Mouse (Mus musculus): Measurements from ENCODE around the gene Ppfia1. TPM values are rescaled to one million over a fixed set of nuclear protein-coding genes. Genes with fewer than 3 reads are reported as not detected.
A peak's percentile ranks its signal among the peaks of the same experiment; 100 is the strongest.

Ppfia1 gene
- total RNA-seq, 2 experiments from 2014 or later: 37.8 to 39.6 TPM

- no peak for DNase-seq
Observed at GRCm38 (mm10) chr7:144550811-144551210, 2.7 kb downstream of the Ppfia1 start.

DNA sequence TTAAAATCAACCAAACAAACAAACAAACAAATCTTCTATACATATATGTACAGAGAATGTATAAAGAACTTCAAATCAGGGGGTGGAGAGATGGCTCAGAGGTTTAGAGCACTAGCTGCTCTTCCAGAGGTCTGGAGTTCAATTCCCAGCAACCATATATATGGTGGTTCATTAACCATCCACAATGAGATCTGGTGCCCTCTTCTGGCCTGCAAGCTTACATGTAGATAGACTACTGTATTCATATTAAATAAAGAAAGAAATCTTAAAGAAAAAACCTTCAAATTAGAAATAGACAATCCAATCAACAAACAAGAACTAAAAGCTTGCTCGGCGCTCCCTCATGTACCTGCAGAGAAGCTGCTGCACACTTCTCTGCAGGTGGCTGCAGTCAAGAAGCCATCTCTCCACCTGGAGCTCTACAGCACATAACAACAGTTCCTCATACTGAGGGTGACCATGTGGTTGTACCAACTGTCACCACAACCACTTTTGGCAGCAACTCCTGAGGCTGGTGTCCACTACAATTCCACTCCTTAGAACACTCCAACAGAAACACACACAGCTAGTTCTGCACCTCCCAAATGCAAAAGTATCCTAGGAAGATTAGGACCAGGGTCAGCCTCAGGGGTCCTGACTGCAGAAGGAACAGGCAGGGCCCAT, 3.5 kb downstream of the Ppfia1 start:
- no peak for DNase-seq

- DNase-seq: peak; percentile 75 to 85
Observed at GRCm38 (mm10) chr7:144545231-144545630, 8.3 kb downstream of the Ppfia1 start.

GRCm38 (mm10) chr7:144541351-144541750, 12.2 kb downstream of the Ppfia1 start:
- DNase-seq: no peak

- no peak for DNase-seq
Observed at GRCm38 (mm10) chr7:144539146-144539545, 14.4 kb downstream of the Ppfia1 start.

DNA sequence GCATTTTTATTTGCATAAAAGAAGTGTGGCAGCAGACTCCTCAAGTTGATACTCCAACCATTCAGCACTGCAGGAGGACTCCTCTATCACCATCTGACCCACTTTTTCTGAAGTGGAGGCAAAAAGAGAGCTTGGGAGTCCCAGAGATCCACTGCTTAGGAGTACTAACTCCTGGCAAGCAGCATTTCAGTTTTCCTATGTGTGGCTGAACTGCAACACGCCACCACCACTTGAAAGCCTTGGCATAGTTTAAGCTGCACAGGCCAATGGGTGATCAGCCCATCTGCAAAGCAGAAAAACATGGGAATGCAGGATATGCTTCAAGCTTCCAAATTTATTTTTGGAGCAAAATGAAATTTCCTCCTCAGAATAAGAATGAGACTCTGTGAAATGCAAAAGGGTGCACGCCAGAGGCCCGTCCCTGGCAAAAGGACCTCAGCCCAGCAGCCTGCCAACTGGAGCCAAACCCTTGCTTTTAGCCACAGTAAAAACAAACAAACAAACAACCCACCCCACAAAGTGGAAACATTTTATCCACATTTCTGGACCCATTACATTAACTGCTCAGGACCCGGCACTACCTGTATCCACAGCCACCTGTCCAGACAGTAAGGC, 15.4 kb downstream of the Ppfia1 start:
- DNase-seq: peak in 1 of 2 experiments; percentile 36

- no peak for DNase-seq
Observed at GRCm38 (mm10) chr7:144536367-144536766, 17.2 kb downstream of the Ppfia1 start.

DNA sequence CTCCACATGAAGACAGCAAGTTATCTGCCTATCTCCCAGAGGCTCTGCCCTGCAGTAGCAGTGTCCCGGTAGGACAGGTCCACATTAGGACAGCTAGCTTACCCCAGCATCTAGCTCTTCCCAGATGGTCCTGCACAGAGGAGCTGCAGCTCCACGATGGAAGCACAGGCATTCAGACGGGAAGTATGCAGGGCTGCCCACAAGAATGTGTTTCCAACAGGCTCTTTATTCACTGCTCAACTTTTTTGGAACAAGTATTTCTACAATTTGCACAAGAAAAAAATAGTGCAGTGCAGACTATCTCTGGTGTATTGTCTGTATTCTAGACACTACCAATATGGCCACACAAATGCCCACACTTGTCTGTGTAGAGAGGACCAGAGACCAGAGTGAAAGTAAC, 18.8 kb downstream of the Ppfia1 start:
- no peak for DNase-seq

GRCm38 (mm10) chr7:144531585-144532378, 21.7 kb downstream of the Ppfia1 start:
- no peak for DNase-seq

GRCm38 (mm10) chr7:144529851-144530250, 23.7 kb downstream of the Ppfia1 start:
- no peak for DNase-seq

GRCm38 (mm10) chr7:144527723-144528221, 25.8 kb downstream of the Ppfia1 start:
- DNase-seq: peak; percentile 45 to 48

DNA sequence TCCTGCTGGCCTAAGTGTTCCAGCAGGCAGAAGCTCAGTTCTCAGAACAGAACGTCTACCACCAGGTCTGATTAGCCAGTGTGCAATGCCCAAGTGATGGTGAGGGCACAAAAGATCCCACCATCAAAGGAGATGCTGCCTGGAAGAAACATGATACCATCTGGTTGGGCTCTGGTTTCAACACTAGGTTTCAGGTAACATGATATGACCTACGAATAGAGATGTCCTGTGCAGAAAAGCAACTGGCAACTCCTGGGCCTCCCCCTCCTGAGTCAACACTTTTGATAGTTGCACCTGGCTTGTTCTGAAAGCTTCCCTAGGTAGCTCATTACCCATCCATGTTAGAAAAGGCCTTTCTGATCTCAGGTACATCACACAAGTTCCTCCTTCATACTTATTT, 26.9 kb downstream of the Ppfia1 start:
- no peak for DNase-seq

- DNase-seq: no peak
Observed at GRCm38 (mm10) chr7:144524427-144525191, 28.9 kb downstream of the Ppfia1 start.

DNA sequence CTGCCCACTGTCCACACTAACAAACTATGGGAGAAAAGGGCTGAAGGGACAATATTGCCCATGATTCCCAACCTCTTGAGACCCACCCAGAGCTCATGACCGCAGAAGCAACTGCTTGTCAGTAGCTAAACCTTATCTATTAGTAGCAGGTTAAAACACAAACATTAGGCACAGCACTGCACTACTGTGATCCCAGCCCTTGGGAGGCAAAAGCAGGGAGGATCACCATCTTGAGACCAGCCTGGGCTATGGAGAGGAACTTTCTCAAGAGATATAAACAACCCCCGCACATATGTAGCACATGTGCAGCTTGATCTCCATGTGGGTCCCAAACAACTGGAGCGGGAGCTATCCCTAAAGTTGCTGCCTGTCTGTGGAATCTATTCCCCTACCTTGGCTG, 30.1 kb downstream of the Ppfia1 start:
- no peak for DNase-seq

- peak in 1 of 2 experiments; percentile 11 for DNase-seq
Observed at GRCm38 (mm10) chr7:144521927-144522326, 31.6 kb downstream of the Ppfia1 start.

GRCm38 (mm10) chr7:144519852-144520251, 33.7 kb downstream of the Ppfia1 start:
- DNase-seq: no peak

GRCm38 (mm10) chr7:144516711-144517110, 36.8 kb downstream of the Ppfia1 start:
- no peak for DNase-seq

- DNase-seq: no peak
Observed at GRCm38 (mm10) chr7:144509090-144509489, 44.4 kb downstream of the Ppfia1 start.

DNA sequence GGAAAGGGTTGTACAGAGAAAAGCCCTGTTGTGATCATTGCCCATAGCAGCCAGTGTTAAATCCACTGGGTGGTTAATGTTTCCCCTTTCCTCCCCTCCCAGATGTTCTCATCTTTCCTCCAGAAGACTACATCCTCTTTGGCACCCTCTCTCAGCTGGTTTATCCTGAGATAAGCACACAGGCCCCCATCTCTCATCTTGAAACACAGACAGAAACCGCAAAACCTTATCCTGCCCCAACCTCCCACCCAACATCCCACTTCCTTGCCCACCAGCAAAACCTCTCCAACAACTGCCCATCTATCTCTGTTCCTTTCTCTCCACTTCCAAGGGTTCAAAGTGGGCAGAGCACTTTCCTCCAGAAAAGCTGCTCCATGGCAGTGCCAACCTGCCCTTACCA, 46.7 kb downstream of the Ppfia1 start:
- no peak for DNase-seq

DNA sequence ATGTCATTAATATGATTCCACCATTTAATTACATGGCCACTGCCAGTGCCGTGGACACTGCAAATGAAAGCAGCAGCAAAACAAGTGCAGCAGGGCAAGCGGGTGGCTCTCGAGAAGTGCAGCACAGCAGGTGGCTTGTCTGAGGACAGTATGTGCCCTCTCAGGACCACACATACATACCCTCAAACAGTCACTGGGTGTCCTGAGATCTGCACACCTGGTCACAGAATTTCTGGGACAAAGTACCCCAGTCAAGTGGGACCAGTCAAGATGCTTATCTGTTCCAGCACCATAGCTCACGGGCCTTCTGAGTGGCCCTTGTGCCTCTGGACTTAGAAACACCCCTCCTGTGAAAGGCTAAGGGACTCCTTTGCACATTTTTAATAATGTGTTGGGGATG, 49.6 kb downstream of the Ppfia1 start:
- DNase-seq: no peak

DNA sequence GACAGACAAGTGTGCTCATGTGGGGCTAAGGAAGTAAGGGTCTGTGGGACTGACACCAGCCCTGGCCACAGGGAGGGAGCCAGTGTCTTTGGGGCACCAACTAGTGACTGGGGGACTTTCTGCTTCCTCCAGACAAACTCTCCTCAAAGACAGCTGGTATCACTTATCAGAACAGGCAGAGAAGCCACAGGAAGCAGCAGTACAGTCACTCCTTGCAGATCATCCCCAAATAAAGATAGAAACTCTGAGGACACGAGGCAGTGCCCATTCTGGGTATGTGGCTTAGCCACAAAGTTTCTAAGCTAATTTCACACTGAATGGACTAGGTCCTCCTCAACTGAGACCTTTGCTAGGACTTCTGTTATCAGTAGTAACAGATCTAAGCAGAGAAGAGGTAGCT, 60.6 kb downstream of the Ppfia1 start:
- no peak for DNase-seq

GRCm38 (mm10) chr7:144490201-144490873, 63.2 kb downstream of the Ppfia1 start:
- DNase-seq: no peak

All from heart, adult 18-20 months (tissue).